Mouse (Mus musculus) right cerebral cortex, postnatal 25 days (tissue): Measurements from ENCODE around the gene Nfyb.

Experiments
- DNase-seq: peaks from one replicate; pipeline ENCODE4 v3.0.0; 2022

The Nfyb gene

DNA sequence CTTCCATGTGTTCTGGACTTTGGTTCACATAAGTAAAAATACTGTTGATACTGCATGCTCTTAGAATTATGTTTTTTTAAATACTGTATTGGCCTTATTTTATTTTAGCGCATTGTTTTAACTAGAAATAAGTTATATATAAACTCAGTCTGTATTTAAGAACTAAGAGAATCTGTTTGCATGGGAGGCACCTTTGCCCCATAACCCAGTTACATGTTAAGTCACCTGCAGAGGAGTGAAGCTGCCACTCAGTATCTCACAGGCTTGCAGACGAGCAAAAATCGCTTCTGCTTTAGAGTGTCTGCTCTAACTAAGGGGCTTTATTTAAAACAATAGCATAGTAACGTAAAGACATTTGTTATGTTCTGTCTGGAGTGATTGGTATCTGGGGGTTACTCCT, 22.1 kb downstream of the Nfyb start:
- no peak for DNase-seq

DNA sequence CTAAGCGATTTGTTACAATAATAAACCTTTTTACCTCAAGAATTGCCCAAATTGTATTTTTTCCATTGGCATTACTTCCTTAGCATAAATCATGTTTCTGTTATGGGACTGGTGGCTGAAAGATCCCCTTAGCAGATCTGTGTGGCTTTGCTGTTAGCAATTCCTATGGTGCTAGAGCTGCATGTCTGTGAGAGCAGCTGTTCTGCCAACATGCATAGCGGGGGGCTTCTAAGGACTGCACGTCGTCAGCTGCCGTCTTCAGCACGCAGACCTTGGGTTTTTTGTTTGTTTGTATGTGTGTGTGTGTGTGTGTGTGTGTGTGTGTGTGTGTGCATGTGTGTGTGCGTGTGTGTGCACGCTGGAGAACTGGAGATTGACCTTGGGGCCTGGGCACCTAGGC, 22.6 kb downstream of the Nfyb start:
- no peak for DNase-seq

DNA sequence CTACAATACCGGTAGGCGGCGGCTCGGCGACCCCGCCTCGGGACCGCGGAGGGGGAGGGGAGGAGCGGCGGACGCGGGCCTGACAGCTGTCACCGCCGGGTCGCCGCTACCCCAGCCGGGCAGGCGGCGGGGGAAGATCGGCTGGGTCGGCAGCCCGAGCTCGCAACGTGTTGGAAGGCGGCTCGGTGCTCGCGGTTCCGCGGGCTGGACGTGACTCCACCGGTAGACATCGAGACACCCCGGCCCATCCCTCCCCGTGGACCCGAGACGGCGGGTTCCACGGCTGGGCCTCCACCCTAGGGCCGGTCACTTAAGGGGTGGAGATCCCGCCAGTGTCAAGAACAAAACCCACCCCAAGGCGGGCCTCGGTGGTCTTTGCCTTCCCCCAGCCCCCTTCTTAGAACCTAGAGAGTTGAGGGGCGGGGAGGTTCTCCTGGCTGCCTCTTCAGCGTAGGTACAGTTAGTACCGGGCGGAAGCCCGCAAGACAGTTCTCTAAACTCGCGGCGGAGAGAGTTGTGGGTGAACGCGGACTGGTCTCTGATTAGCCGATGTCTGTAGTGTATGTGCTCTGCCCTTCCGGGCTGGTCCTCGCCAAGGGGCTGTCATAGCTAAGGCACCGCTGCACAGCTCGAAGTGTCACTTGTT, 64.5 kb downstream of the Nfyb start:
- DNase-seq: no peak

DNA sequence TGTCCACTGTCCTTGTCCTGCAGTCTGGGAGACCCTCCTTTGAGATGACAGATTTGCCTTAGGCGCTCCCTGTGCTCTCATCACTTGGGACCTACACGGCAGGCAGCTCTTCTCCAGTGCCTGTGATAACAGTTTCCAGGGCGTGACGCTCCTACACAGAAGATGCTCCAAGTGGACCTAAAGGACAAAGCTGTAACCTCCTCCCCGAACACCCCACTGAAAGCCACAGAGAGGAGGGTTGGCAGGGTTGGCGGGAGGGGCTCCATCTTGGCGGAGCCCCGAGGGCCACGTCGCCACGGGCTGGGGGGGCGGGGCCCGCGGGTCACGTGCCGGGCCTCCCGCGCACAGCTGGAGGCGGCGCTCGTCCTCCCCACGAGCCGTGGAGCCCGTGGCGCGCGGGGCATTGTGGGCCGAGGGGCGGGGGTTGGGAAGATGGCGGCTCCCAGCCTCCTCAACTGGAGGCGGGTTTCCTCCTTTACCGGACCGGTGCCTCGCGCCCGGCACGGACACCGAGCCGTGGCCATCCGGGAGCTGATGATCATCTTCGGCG, 65.2 kb downstream of the Nfyb start:
- DNase-seq: peak; percentile 92
